Mouse (Mus musculus) megakaryocyte, embryonic 14.5 days (primary cell): ENCODE results near the gene Fam209.

ENCODE experiments used
- FLI1 ChIP-seq: IDR thresholded peaks from 2 replicates; pipeline ENCODE4 v1.6.1; 2012; ENCODE audit warnings: low read length, inconsistent platforms, mixed read lengths
- GATA1 ChIP-seq: IDR thresholded peaks from 3 replicates; pipeline ENCODE4 v1.6.1; 2012; ENCODE audit warnings: mixed read lengths, low read length, inconsistent platforms, borderline replicate concordance

DNA sequence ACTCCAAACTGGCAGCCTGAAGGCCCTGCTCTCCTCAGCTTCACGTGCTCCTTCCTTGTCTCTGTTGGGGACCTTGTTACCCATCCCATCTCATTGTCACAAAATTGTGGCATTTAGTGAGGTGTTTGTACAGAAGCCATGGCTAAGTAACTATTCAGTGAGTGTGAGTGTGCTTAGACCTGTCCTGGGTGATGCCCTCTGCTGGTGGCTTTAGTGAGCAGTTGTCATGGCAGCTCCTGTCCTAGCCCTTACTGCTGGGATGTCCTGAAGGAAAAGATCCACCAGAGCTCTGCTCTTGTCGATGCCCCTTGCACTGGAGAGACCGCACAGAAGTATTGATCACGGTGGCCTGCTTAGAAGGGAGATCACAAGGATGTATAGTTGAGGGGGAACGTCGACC lies 25.0 kb upstream of the Fam209 start:
- no peak for TF ChIP-seq GATA1
- no peak for TF ChIP-seq FLI1
